Comparison of ENCODE assay signal across 8 mouse cellular contexts in the genomic region with DNA sequence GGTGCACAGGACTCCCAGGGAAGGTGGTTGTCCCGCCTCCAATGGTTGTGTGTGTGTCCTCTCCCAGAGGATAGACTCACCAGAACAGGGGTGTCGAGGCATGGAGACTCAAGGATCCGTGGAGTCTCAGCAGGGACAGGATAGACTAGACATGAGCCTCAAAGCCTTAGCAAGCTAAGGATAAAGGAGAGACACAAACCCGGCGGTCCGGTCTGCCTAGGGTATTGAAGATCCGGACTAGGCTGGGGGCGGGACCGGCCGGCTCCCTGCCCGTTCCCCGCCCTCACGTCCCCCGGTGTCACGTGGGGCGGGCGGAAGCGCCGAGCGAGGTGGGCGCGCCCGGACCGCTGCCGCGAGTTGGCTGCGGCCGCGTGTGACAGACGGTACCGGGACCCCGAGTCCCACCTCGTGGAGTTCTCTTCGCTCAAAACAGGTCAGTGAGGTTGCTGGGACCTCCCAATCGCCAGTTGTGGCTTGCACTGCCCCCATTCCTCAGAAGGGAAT. TPM values are rescaled to one million over a fixed set of nuclear protein-coding genes. Genes with fewer than 3 reads are reported as not detected.
DNase-seq lines count a peak whose midpoint lies in the region; ATAC-seq and TF ChIP-seq lines count a peak whose summit lies in the region.

A gene (plus strand): TSS at position 301 of the 504 bp plus-strand sequence.

- TF ChIP-seq EP300 in liver, postnatal 0 days (IDR thresholded peaks at IDR 0.05; ENCODE audit: low read depth): no peak

- peaks cover 32% of the 10 kb centered on the region for H3K27me3 ChIP-seq in heart, embryonic 15.5 days
- no peaks in the 10 kb centered on the region for H3K27me3 ChIP-seq in liver, postnatal 0 days (ENCODE audit: insufficient read depth, low read length)
- peaks cover 14% of the 10 kb centered on the region for H3K27me3 ChIP-seq in neural tube, embryonic 12.5 days (replicated peaks)

- peak; percentile 93 for ATAC-seq in CD4-positive, CD25-positive, alpha-beta regulatory T cell, adult 4 months
- peak; percentile 79 for ATAC-seq in erythroblast, adult 5-6 weeks (replicated peaks; ENCODE audit: low FRiP score, poor library complexity, severe bottlenecking)
- ATAC-seq in heart, embryonic 15.5 days (replicated peaks; ENCODE audit: insufficient number of reproducible peaks, insufficient read depth, low FRiP score, low read depth): peak; percentile 81
- peak; percentile 74 for ATAC-seq in liver, postnatal 0 days
- ATAC-seq in neural tube, embryonic 12.5 days (ENCODE audit: low FRiP score, low read depth): peak; percentile 41; the same call in 1 of the 2 replicates

- peak; percentile 29 for DNase-seq in adipocyte (ENCODE audit: low spot score)
- peak; percentile 83 for DNase-seq in kidney, postnatal 10 days
- DNase-seq in liver, postnatal 0 days: peak; percentile 84
- DNase-seq in urinary bladder, adult 2 months (ENCODE audit: low spot score): peak; percentile 52

- H3K4me1 ChIP-seq in heart, embryonic 15.5 days (replicated peaks): peaks cover 55% of the 10 kb centered on the region
- peaks cover 57% of the 10 kb centered on the region for H3K4me1 ChIP-seq in liver, postnatal 0 days (ENCODE audit: insufficient read depth)
- peaks cover 12% of the 10 kb centered on the region for H3K4me1 ChIP-seq in neural tube, embryonic 12.5 days

- H3K36me3 ChIP-seq in heart, embryonic 15.5 days: no peaks in the 10 kb centered on the region
- peaks cover 24% of the 10 kb centered on the region for H3K36me3 ChIP-seq in liver, postnatal 0 days (replicated peaks; ENCODE audit: insufficient read depth, low read length)
- no peaks in the 10 kb centered on the region for H3K36me3 ChIP-seq in neural tube, embryonic 12.5 days

- H3K9me3 ChIP-seq in heart, embryonic 15.5 days (replicated peaks): no peaks in the 10 kb centered on the region
- H3K9me3 ChIP-seq in liver, postnatal 0 days (ENCODE audit: low read length): no peaks in the 10 kb centered on the region
- H3K9me3 ChIP-seq in neural tube, embryonic 12.5 days: no peaks in the 10 kb centered on the region

- H3K4me2 ChIP-seq in heart, embryonic 15.5 days: peak within 1 kb of the TSS; percentile 95
- H3K4me2 ChIP-seq in liver, postnatal 0 days (ENCODE audit: low read depth, low read length): peak within 1 kb of the TSS; percentile 94
- peak within 1 kb of the TSS; percentile 92 for H3K4me2 ChIP-seq in neural tube, embryonic 12.5 days (replicated peaks)

- under 1% methylated on average over 35 of the region's 35 CpGs for whole genome bisulfite sequencing in heart, embryonic 15.5 days
- 2% methylated on average over 19 of the region's 35 CpGs for WGBS in liver, postnatal 0 days (ENCODE audit: insufficient replicate concordance)
- under 1% methylated on average over 35 of the region's 35 CpGs for WGBS in neural tube, embryonic 12.5 days

- H3K27ac ChIP-seq in heart, embryonic 15.5 days: no peak within 1 kb of the TSS
- peak within 1 kb of the TSS; percentile 80 for H3K27ac ChIP-seq in liver, postnatal 0 days (ENCODE audit: low read depth)
- H3K27ac ChIP-seq in neural tube, embryonic 12.5 days: no peak within 1 kb of the TSS

- no peak for TF ChIP-seq CTCF in liver, postnatal 0 days (IDR thresholded peaks at IDR 0.05; ENCODE audit: low read depth)

- peak within 1 kb of the TSS; percentile 63 for H3K4me3 ChIP-seq in heart, embryonic 15.5 days
- H3K4me3 ChIP-seq in liver, postnatal 0 days (ENCODE audit: low read depth, low read length): peak within 1 kb of the TSS; percentile 59
- H3K4me3 ChIP-seq in neural tube, embryonic 12.5 days: peak within 1 kb of the TSS; percentile 50

- peak within 1 kb of the TSS; percentile 63 for H3K9ac ChIP-seq in heart, embryonic 15.5 days
- peak within 1 kb of the TSS; percentile 66 for H3K9ac ChIP-seq in liver, postnatal 0 days (replicated peaks)
- H3K9ac ChIP-seq in neural tube, embryonic 12.5 days: peak within 1 kb of the TSS; percentile 45; the same call in 1 of the 2 replicates

RNA-seq across cellular contexts. Expression of the gene that starts here (rescaled TPM):
- polyA plus RNA-seq in CD4-positive, CD25-positive, alpha-beta regulatory T cell, adult 4 months (2017; shearing (Covaris generic)): 10 to 100 TPM; 35.9 to 67.2 TPM
- 24.2 and 26.5 TPM in 2 replicates for total RNA-seq in erythroblast, adult 5-6 weeks (2015; ENCODE audit: low replicate concordance)
- 8.3 and 24.5 TPM in 2 replicates for total RNA-seq in erythroblast, adult 5-6 weeks (2017; ENCODE audit: low replicate concordance)
- 23.5 and 38.4 TPM in 2 replicates for polyA plus RNA-seq in heart, embryonic 15.5 days (2015; fragmentation: Nextera tagmentation; extraction: Ambion mirVana)
- 16.0 and 18.1 TPM in 2 replicates for polyA plus RNA-seq in liver, postnatal 0 days (2015; fragmentation: Nextera tagmentation; extraction: Ambion mirVana)
- polyA plus RNA-seq in neural tube, embryonic 12.5 days (2016; fragmentation: Nextera tagmentation; extraction: Ambion mirVana): 8.9 and 13.7 TPM in 2 replicates
- polyA plus RNA-seq in urinary bladder, adult 2 months (2012; rRNA removed): 110 and 127 TPM in 2 replicates

Comparison
In these comparisons a context has a peak if more than half of its experiments do, and no peak if none do; other contexts are left out.
1. ATAC-seq: peak in every context shown above with its lines; median percentile 93 in CD4-positive, CD25-positive, alpha-beta regulatory T cell, adult 4 months; 81 in heart, embryonic 15.5 days; 79 in erythroblast, adult 5-6 weeks; 74 in liver, postnatal 0 days; 41 in neural tube, embryonic 12.5 days.
2. DNase-seq: peak in every context shown above with its lines; median percentile 84 in liver, postnatal 0 days; 83 in kidney, postnatal 10 days; 52 in urinary bladder, adult 2 months; 29 in adipocyte.